Mouse (Mus musculus) kidney, postnatal 10 days (tissue): ENCODE data around the gene Fam214a.
"Not testable (repeated sequence)": the region's sequence is repeated elsewhere in the genome, so short reads cannot be mapped to it uniquely, and the experiment has no call there.

ENCODE experiments used
- DNase-seq: peaks from one replicate; pipeline ENCODE4 v3.0.0; 2021; ENCODE audit warnings: mixed read lengths

The Fam214a gene

DNA sequence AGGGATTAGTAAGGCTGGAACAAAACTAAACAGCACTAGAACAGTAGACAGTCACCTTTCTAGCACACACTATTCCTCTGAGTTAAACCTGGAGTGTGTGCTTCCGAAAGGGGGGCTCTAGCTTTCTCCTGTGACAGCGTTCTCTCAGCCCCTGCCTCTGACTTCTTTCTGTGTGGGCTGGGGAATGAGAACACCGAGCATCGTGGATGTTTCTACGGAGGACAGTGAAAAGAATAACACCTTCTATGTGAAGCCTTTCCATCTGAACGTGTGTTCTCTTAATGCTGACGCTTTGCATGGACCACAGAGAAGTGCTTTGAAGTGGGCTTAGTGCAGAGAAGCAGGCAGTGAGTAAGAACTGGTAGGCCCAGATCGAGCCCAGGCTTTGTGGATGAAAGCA is 29.5 kb downstream of the Fam214a start:
- DNase-seq = no peak

GRCm38 (mm10) chr9:74982722-74983121 is 30.0 kb downstream of the Fam214a start:
- DNase-seq = not testable (repeated sequence)

- DNase-seq = no peak
Measured at GRCm38 (mm10) chr9:74985173-74985715, 32.6 kb downstream of the Fam214a start.

- DNase-seq = no peak
Measured at GRCm38 (mm10) chr9:74985770-74986169, 33.1 kb downstream of the Fam214a start.

GRCm38 (mm10) chr9:74988893-74989460 is 36.3 kb downstream of the Fam214a start:
- DNase-seq = no peak

DNA sequence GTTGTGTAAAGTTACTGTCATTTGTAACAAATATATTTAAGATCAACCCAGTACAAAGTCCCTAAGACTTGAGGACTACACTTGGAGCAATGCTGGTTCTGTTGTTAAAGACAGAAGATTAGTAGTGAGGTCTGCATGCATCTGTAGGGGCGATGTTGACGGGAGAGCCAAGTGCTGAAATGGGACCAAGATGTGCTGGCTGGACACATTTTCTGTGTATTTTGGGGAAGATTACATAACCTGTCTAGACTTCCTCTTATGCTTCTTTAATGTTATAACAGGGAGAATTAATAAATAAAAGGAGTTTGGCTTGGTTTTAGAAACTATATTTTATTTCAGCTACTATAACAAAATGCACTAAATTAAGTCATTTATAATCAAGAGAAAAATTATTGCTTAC is 37.3 kb downstream of the Fam214a start:
- DNase-seq = no peak

- DNase-seq = no peak
Measured at GRCm38 (mm10) chr9:74994611-74995257, 42.0 kb downstream of the Fam214a start.

DNA sequence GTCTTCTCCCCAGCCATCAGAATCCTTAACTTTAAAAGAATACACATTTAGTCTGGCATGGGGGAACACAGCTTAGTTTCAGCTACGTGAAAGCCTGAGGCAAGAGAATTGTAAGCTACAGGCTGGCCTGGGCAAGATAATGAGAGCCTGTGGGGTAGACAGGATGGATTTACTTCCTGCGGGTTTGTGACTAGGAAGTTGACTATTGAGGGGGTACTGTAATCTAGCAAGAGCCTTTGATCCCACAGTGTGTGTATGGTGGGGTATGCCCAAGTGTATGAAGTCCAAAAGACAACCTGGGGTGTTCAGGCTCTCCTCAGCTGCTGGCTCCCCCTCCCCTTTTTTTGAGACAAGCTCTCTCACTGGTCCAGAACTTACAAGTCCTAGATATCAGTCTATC is 43.7 kb downstream of the Fam214a start:
- DNase-seq = no peak

- DNase-seq = no peak
Measured at GRCm38 (mm10) chr9:74997976-74998375, 45.3 kb downstream of the Fam214a start.

DNA sequence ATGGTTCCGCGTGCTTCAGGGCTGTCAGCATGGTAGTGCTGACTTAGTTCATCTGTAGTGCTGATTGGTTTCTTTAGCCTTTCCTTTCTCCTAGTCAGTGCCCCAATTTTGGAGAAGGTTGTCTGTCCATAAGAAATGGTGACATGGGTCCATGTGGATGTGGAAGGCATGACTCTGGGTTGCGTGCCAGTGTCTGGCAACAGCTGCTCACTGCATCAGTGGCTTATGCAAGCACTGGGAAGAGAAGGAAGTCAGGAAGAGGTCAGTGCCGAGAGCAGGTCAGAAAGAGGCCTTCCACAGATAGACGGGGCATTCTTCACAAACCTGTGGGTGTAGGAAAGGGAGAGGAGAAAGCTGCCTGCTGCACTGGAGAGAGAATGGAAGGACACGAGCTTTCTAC is 48.3 kb downstream of the Fam214a start:
- DNase-seq = no peak

DNA sequence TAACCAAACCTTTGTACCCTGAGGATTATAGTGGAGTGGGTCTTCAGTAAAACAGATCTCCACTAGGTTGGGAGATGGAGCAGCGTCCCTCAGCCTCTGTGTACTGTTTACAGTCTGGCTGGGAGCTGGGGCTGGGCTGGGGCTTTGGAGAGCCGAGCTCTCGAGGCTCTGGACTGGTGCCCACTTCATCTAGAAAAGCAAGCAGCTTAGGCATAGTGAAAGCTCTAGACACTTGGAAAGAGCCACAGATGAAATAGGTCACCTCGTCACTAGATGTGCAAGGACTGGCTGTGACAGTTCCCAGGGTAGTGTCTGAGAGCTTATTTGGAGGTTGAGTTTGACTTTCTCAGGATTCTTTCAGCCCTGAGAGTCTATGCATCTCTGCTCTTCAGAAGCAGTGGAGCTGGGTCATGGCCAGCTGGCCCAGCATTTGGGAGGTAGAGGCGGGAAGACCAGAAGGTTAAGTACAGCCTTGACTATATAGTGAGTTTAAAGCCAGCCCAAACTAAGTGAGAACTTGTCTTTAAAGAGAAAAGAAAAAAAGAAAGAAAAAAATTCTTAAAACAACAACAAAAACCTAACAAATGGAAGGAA is 49.0 kb downstream of the Fam214a start:
- DNase-seq = peak; percentile 65

DNA sequence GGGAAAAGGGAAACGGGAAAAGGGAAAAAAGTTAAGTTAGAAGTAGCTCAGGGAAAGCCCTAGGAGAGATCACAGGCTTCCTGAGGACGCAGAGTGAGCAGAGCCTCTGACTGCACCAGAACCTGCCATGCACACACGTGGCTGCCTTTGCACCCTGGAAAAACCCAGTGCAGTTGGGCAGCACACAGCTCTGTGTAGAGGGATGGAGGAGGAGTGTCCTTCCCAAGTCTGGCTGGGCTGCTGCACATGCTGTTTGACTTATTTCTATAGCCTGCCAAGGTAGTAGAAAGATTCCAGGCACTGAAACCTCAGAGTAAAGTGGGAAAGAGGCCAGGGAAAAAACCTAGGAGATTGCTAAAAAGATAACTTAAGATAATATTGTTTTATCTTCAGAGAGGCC is 49.6 kb downstream of the Fam214a start:
- DNase-seq = no peak

DNA sequence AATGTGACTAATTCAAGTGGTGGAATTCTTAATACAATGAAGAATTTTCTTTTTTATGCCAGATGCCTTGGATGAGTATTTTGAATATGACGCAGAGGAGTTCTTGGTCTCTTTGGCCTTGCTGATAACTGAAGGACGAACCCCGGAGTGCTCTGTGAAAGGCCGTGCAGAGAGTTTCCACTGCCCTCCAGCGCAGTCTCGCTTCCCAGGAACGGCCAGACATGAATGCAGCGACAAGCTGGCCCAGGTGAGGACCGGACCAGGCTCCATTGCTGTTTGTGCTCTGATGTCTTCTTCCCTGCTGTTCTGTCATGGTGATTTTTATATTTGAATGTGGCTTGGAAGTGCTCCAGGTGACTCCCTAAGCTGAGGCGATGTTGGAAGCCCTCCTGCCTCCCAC is 51.5 kb downstream of the Fam214a start:
- no peak for DNase-seq

DNA sequence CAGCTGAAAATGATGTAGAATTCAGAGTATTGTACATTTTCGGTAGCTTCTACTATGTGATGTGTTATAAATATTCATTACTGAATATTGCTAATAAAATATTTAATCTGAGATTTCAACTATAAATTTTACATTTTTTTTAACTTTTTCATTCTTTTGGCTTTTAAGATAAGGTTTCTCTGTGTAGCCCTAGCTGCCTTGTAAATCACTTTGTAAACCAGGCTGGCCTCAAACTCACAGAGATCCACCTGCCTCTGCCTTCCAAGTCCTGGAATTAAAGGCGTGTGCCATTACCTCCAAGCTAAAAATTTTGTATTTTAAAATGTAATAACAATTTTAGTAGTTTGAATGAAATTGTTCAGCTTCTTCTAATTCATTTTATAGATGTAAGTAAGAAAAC is 63.9 kb downstream of the Fam214a start:
- no peak for DNase-seq

GRCm38 (mm10) chr9:75019181-75019580 is 66.5 kb downstream of the Fam214a start:
- no peak for DNase-seq

DNA sequence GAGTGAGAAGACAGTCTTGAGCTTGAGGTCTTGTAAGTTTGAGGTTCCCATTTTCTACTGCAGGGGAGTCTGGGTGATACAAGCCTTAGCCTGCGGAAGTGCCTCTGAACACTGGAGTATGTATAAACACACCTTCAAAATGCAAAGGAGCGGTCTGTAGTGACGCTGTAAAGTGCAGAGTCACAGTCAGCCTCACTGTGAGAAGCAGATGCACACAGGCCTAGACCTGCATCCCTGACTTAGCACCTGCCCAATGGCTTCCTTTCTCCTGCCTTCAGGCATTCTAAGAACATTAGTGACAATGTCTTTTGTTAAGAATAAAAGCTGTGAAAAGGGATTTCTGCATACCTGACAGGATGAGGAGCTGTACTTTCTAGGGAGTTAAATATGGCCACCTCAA is 66.9 kb downstream of the Fam214a start:
- DNase-seq = no peak

GRCm38 (mm10) chr9:75020561-75020960 is 67.9 kb downstream of the Fam214a start:
- no peak for DNase-seq

DNA sequence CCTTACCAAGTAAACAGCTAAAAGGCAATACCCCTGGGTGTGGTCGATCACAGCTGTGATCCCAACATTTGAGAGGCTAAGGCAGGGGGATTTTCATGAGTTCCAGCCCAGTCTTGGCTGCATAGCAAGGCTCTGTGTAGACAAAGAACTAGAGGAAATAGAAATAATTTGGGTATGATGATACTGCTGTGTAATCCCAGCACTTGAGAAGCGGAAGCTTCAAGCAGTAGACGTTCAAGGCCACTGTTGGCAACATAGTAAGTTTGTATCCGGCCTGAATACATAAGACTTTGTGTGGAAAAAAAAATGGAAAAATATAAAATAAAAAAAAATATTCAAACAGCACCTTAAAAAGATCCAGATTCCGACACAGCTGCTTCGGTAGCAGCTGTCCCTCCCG is 69.9 kb downstream of the Fam214a start:
- no peak for DNase-seq

- no peak for DNase-seq
Measured at GRCm38 (mm10) chr9:75023150-75023894, 70.6 kb downstream of the Fam214a start.

GRCm38 (mm10) chr9:75024089-75024488 is 71.4 kb downstream of the Fam214a start:
- DNase-seq = no peak

DNA sequence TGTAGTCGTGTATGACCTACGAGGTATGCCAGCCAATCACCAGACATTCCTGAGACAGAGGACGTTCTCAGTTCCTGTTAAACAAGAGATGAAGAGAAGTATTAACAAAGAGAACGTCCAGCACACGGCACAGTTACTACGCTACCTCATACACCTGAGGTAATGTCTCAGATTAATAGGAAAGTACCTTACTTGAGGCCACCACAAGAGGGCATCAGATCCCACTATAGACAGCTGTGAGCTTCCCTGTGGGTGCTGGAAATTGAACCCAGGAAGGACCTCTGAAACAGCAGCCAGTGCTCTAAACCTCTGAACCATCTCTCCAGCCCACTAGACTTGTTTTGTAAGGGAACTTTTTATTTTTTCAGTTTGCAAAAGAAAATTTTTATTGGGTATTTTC is 73.0 kb downstream of the Fam214a start:
- DNase-seq = no peak

GRCm38 (mm10) chr9:75032408-75032807 is 79.7 kb downstream of the Fam214a start:
- DNase-seq = no peak

DNA sequence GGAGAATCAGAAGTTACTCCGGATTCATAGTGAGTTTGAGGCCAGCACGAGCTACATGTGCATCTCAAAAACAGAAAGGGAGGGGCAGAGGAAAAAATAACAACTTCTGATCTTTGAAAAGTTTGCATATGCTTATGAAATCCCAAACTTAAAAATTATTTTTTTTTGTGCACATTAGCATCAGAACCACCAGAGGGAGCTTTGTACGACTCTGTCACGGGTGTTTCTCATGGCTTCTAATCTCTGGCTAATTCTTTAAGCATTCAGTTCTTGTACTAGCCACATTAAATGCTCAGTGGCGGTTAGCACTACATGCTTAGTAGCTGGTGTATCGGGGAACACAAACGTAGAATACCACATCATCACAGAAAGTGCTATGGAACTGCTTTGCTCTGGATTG is 80.5 kb downstream of the Fam214a start:
- DNase-seq = no peak

DNA sequence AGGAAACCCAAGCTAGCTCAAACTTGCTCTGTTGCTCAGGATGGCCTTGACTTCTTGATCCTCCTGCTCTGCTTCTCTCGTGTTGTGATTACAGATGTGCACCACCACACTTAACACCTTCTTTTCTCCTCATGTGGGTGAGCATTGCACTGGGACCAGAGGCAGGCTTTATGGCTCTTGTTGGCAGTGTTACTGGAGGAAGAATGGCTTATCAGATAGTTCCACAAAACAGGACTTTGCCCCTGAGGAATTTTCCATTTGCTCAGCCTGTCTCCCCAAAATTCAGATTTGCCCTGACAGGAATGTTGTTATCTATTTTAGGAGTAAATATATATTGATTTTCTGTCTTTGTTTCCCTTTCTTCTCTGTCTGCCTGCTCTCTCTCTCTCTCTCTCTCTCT is 82.0 kb downstream of the Fam214a start:
- no peak for DNase-seq
